Mouse (Mus musculus) neural tube, embryonic 11.5 days (tissue): ENCODE measurements around the gene Nes. TPM values are rescaled to one million over a fixed set of nuclear protein-coding genes. Genes with fewer than 3 reads are reported as not detected.
A peak's percentile ranks its signal among the peaks of the same experiment; 100 is the strongest.

ENCODE experiments used
- ATAC-seq: fragments of 200-750 bp; cut with Nextera tagmentation; 2 replicates; pipeline ENCODE4 v1.8.0; 2017; ENCODE audit warnings: moderate number of reproducible peaks, mild to moderate bottlenecking, moderate TSS enrichment, moderate library complexity; ENCODE audit not compliant: insufficient read depth, low FRiP score, low TSS enrichment
- DNase-seq: peaks from one replicate; pipeline ENCODE4 v3.0.0-alpha.2; 2015; ENCODE audit warnings: low spot score
- H3K27ac ChIP-seq: fragments of 300-500 bp; sonication (generic); 2 replicates; pipeline ENCODE4 v1.5.1; 2014; ENCODE audit warnings: low read depth, mild to moderate bottlenecking, low read length
- H3K27me3 ChIP-seq: fragments of 300-500 bp; sonication (generic); 2 replicates; pipeline ENCODE4 v1.6.1; 2014; ENCODE audit warnings: mild to moderate bottlenecking, low read length, mixed read lengths; ENCODE audit not compliant: control insufficient read depth, insufficient read depth
- H3K36me3 ChIP-seq: fragments of 300-500 bp; sonication (generic); 2 replicates; pipeline ENCODE4 v1.6.1; 2014; ENCODE audit warnings: mild to moderate bottlenecking, low read length, moderate library complexity, mixed read lengths; ENCODE audit not compliant: control insufficient read depth, insufficient read depth
- H3K4me1 ChIP-seq: fragments of 300-500 bp; sonication (generic); 2 replicates; pipeline ENCODE4 v1.6.1; 2014; ENCODE audit warnings: low read length, mixed read lengths; ENCODE audit not compliant: control insufficient read depth, insufficient read depth
- H3K4me2 ChIP-seq: fragments of 300-500 bp; sonication (generic); 2 replicates; pipeline ENCODE4 v1.6.1; 2014; ENCODE audit warnings: low read depth, mild to moderate bottlenecking, moderate library complexity
- H3K4me3 ChIP-seq: fragments of 300-500 bp; sonication (generic); 2 replicates; pipeline ENCODE4 v1.5.1; 2014; ENCODE audit warnings: low read depth, low read length
- H3K9ac ChIP-seq: fragments of 300-500 bp; sonication (generic); 2 replicates; pipeline ENCODE4 v1.6.1; 2014; ENCODE audit warnings: mild to moderate bottlenecking, low read length
- H3K9me3 ChIP-seq: fragments of 300-500 bp; sonication (generic); 2 replicates; pipeline ENCODE4 v1.6.1; 2016; ENCODE audit warnings: low read length; ENCODE audit not compliant: control insufficient read depth
- WGBS: fragments of 180-500 bp; shearing (Covaris S2); extraction: QIAGEN DNeasy Blood & Tissue Kit; methylation state at CpG from one replicate; pipeline ENCODE4 v1.1.7; 2014; 5-methylcytosine and 5-hydroxymethylcytosine counted together
- polyA plus RNA-seq: library from polyadenylated mRNA; unstranded; fragments of >200 nt; fragmentation: Nextera tagmentation; extraction: Ambion mirVana; gene quantifications from 2 replicates; pipeline ENCODE4 v1.2.1, GENCODE M21; 2014

Nes gene
- polyA plus RNA-seq, 1 experiment from 2014 or later: 60.2 TPM

- H3K36me3 ChIP-seq: no peaks in the 10 kb centered on the region
- 4% methylated on average over 17 of the region's 17 CpGs for WGBS
- ATAC-seq (no peak), DNase-seq (no peak)
- no peak overlapping the region for H3K27ac ChIP-seq
- H3K4me3 ChIP-seq: no peak overlapping the region
- peaks cover 62% of the 10 kb centered on the region for H3K27me3 ChIP-seq
- no peak overlapping the region for H3K9ac ChIP-seq
- H3K4me1 ChIP-seq: peaks cover 6% of the 10 kb centered on the region
- H3K4me2 ChIP-seq: no peak overlapping the region
- no peaks in the 10 kb centered on the region for H3K9me3 ChIP-seq
Measured at GRCm38 (mm10) chr3:88002291-88002976, 31.6 kb downstream of the Nes start.

- Histone ChIP-seq H3K9me3 (no peaks in the 10 kb centered on the region), H3K36me3 (no peaks in the 10 kb centered on the region), H3K4me3 (no peak overlapping the region), H3K4me1 (no peaks in the 10 kb centered on the region), H3K4me2 (no peak overlapping the region), H3K9ac (no peak overlapping the region), H3K27me3 (peaks cover 26% of the 10 kb centered on the region), H3K27ac (no peak overlapping the region)
- DNase-seq (no peak), ATAC-seq (no peak)
- WGBS: 78% methylated on average over 18 of the region's 18 CpGs
Measured at GRCm38 (mm10) chr3:88005822-88006786, 35.2 kb downstream of the Nes start.

- no peak overlapping the region for H3K27ac ChIP-seq
- WGBS: 12% methylated on average over 6 of the region's 6 CpGs
- H3K4me1 ChIP-seq: no peaks in the 10 kb centered on the region
- H3K4me3 ChIP-seq: no peak overlapping the region
- no peaks in the 10 kb centered on the region for H3K9me3 ChIP-seq
- DNase-seq: no peak
- no peak for ATAC-seq
- H3K36me3 ChIP-seq: no peaks in the 10 kb centered on the region
- no peak overlapping the region for H3K4me2 ChIP-seq
- H3K9ac ChIP-seq: no peak overlapping the region
- no peaks in the 10 kb centered on the region for H3K27me3 ChIP-seq
Measured at GRCm38 (mm10) chr3:88010634-88011265, 39.9 kb downstream of the Nes start.

GRCm38 (mm10) chr3:88022322-88023191 lies 51.7 kb downstream of the Nes start:
- peak overlapping the region; percentile 95 for H3K4me2 ChIP-seq
- peak; percentile 90 for ATAC-seq
- peak overlapping the region; percentile 31 for H3K9ac ChIP-seq
- peaks cover 57% of the 10 kb centered on the region for H3K27me3 ChIP-seq
- DNase-seq: peak; percentile 92
- under 1% methylated on average over 65 of the region's 66 CpGs for WGBS
- peak overlapping the region; percentile 53 for H3K4me3 ChIP-seq
- H3K27ac ChIP-seq: no peak overlapping the region
- no peaks in the 10 kb centered on the region for H3K36me3 ChIP-seq
- no peaks in the 10 kb centered on the region for H3K9me3 ChIP-seq
- peaks cover 16% of the 10 kb centered on the region for H3K4me1 ChIP-seq

- Histone ChIP-seq H3K27me3 (peaks cover 57% of the 10 kb centered on the region), H3K4me3 (peak overlapping the region; percentile 53), H3K4me1 (peaks cover 16% of the 10 kb centered on the region), H3K9ac (peak overlapping the region; percentile 31; the same call in 1 of the 2 replicates), H3K4me2 (peak overlapping the region; percentile 95), H3K27ac (no peak overlapping the region), H3K9me3 (no peaks in the 10 kb centered on the region; the same call in 1 of the 2 replicates), H3K36me3 (no peaks in the 10 kb centered on the region)
- DNase-seq (peak; percentile 64), ATAC-seq (peak; percentile 56; the same call in 1 of the 2 replicates)
- WGBS: under 1% methylated on average over 81 of the region's 81 CpGs
Measured at GRCm38 (mm10) chr3:88023192-88024074, 52.6 kb downstream of the Nes start.

- DNase-seq: no peak
- 67% methylated on average over 7 of the region's 7 CpGs for WGBS
- ATAC-seq: no peak
- no peaks in the 10 kb centered on the region; the same call in 1 of the 2 replicates for H3K9me3 ChIP-seq
- H3K36me3 ChIP-seq: no peaks in the 10 kb centered on the region
- no peak overlapping the region for H3K9ac ChIP-seq
- peaks cover 16% of the 10 kb centered on the region for H3K4me1 ChIP-seq
- no peak overlapping the region for H3K4me2 ChIP-seq
- H3K4me3 ChIP-seq: no peak overlapping the region
- H3K27ac ChIP-seq: no peak overlapping the region
- peaks cover 49% of the 10 kb centered on the region for H3K27me3 ChIP-seq
Measured at GRCm38 (mm10) chr3:88026823-88027222, 55.9 kb downstream of the Nes start.

GRCm38 (mm10) chr3:88027434-88028186 lies 56.7 kb downstream of the Nes start, which contains the start of gene Hapln2:
Hapln2 (minus strand) TSS chr3:88027583.
- 52% methylated on average over 5 of the region's 5 CpGs for WGBS
- Histone ChIP-seq H3K9ac (no peak within 1 kb of the TSS), H3K9me3 (no peaks in the 10 kb centered on the region; the same call in 1 of the 2 replicates), H3K4me2 (no peak within 1 kb of the TSS), H3K27ac (no peak within 1 kb of the TSS), H3K4me3 (no peak within 1 kb of the TSS), H3K27me3 (peaks cover 42% of the 10 kb centered on the region), H3K36me3 (no peaks in the 10 kb centered on the region), H3K4me1 (peaks cover 12% of the 10 kb centered on the region)
- ATAC-seq (no peak), DNase-seq (no peak)
